Mouse (Mus musculus): ENCODE data around the gene Rbfox1. TPM values are rescaled to one million over a fixed set of nuclear protein-coding genes. Genes with fewer than 3 reads are reported as not detected.
A peak's percentile ranks its signal among the peaks of the same experiment; 100 is the strongest.

The Rbfox1 gene
- polyA plus RNA-seq, 1 experiment from 2014 or later, result 2.9 TPM

GRCm38 (mm10) chr16:7040691-7041090 lies 1155.5 kb downstream of the Rbfox1 start:
- Histone ChIP-seq H3K9me3 (no peaks in the 10 kb centered on the region), H3K4me2 (replicated peaks) (no peak overlapping the region), H3K4me3 (no peak overlapping the region), H3K27ac (no peak overlapping the region), H3K27me3 (peaks cover 40% of the 10 kb centered on the region), H3K4me1 (peaks cover 5% of the 10 kb centered on the region; the same call in 1 of the 2 replicates), H3K9ac (no peak overlapping the region), H3K36me3 (no peaks in the 10 kb centered on the region)
- 20% methylated on average over 6 of the region's 6 CpGs for WGBS
- ATAC-seq (ENCODE audit: insufficient number of reproducible peaks, insufficient read depth, low FRiP score, low TSS enrichment), result no peak

DNA sequence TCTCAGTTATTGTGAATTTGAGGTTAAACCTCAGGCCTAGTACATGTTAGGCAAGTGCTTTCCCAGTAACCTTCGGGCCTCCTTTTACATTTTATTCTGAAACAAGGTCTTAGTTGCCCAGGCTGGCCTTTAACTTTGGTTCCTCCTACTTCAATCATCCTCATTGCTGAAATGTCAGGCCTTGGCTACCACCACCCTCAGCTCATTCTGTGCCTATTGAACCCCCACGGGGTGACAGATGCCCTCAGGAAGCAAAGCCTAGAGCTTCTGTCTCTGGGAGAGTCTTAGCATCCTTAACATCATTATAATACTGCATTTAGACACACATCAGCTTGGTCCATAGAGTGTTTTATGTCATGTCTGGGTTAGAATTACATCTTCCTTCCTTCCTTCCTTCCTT lies 1162.3 kb downstream of the Rbfox1 start:
- Histone ChIP-seq H3K27ac (no peak overlapping the region), H3K9ac (no peak overlapping the region), H3K27me3 (no peaks in the 10 kb centered on the region), H3K36me3 (no peaks in the 10 kb centered on the region), H3K4me1 (peaks cover 2% of the 10 kb centered on the region; the same call in 1 of the 2 replicates), H3K9me3 (no peaks in the 10 kb centered on the region), H3K4me3 (no peak overlapping the region), H3K4me2 (replicated peaks) (no peak overlapping the region)
- ATAC-seq (ENCODE audit: insufficient number of reproducible peaks, insufficient read depth, low FRiP score, low TSS enrichment), result no peak
- 83% methylated on average over 2 of the region's 2 CpGs for WGBS

- no peaks in the 10 kb centered on the region for H3K27me3 ChIP-seq
- no peak for ATAC-seq (ENCODE audit: insufficient number of reproducible peaks, insufficient read depth, low FRiP score, low TSS enrichment)
- H3K9me3 ChIP-seq, result no peaks in the 10 kb centered on the region
- no peaks in the 10 kb centered on the region for H3K36me3 ChIP-seq
- H3K27ac ChIP-seq, result no peak overlapping the region
- peaks cover 3% of the 10 kb centered on the region; the same call in 1 of the 2 replicates for H3K4me1 ChIP-seq
- no peak overlapping the region for H3K9ac ChIP-seq
- 9% methylated on average over 18 of the region's 18 CpGs for WGBS
- no peak overlapping the region for H3K4me3 ChIP-seq
- H3K4me2 ChIP-seq (replicated peaks), result peak overlapping the region; percentile 40
Observed at GRCm38 (mm10) chr16:7049162-7049971, 1164.2 kb downstream of the Rbfox1 start.

DNA sequence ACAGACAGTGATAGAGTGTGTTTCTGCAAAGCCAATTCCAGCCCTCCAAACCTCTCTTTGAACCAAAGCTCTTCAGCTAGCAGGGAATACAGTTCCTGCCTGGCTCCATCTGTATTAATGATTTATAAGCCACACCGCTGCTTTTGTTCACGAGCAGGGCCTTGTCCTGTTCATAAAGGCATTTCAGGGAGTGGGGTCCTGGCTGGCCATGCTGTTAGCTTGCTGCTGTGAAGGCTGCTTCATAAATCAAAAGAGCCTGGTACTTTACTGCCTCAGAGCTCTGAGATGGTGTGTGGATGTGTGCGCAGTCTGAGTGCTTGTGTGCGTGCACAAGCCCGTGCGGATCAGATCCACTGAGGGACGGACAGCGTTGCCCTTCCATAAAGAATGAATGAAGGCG lies 1165.8 kb downstream of the Rbfox1 start:
- Histone ChIP-seq H3K9me3 (no peaks in the 10 kb centered on the region), H3K4me1 (peaks cover 3% of the 10 kb centered on the region; the same call in 1 of the 2 replicates), H3K4me2 (replicated peaks) (no peak overlapping the region), H3K27ac (no peak overlapping the region), H3K27me3 (no peaks in the 10 kb centered on the region), H3K4me3 (no peak overlapping the region), H3K36me3 (no peaks in the 10 kb centered on the region), H3K9ac (no peak overlapping the region)
- WGBS, result 85% methylated on average over 9 of the region's 9 CpGs
- ATAC-seq (ENCODE audit: insufficient number of reproducible peaks, insufficient read depth, low FRiP score, low TSS enrichment), result no peak

DNA sequence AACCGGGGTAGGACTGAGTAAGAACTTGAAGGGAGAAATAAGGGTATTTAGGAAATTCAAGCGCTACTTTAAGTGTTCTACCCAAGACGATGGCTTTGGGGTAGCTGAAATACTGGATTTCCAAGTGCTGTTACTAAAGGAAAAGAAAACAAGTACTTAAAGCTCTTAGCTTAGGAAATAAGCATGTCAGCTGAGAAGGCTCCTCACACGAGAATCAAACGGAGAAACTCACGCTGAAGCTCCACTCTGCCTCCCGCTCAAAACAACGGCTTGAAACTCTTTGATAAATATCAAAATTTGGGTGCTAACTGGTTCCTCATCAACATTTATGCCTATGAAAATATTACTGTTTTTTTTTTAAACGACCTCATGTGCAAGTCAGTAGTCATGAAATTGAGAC lies 1166.8 kb downstream of the Rbfox1 start:
- WGBS, result 54% methylated on average over 9 of the region's 9 CpGs
- Histone ChIP-seq H3K27me3 (no peaks in the 10 kb centered on the region), H3K4me2 (replicated peaks) (no peak overlapping the region), H3K9ac (no peak overlapping the region), H3K9me3 (no peaks in the 10 kb centered on the region), H3K4me3 (no peak overlapping the region), H3K36me3 (no peaks in the 10 kb centered on the region), H3K27ac (no peak overlapping the region), H3K4me1 (peaks cover 3% of the 10 kb centered on the region; the same call in 1 of the 2 replicates)
- ATAC-seq (ENCODE audit: insufficient number of reproducible peaks, insufficient read depth, low FRiP score, low TSS enrichment), result no peak

GRCm38 (mm10) chr16:7052408-7052807 lies 1167.3 kb downstream of the Rbfox1 start:
- WGBS, result 22% methylated on average over 9 of the region's 9 CpGs
- peaks cover 3% of the 10 kb centered on the region; the same call in 1 of the 2 replicates for H3K4me1 ChIP-seq
- no peaks in the 10 kb centered on the region for H3K9me3 ChIP-seq
- no peaks in the 10 kb centered on the region for H3K27me3 ChIP-seq
- no peaks in the 10 kb centered on the region for H3K36me3 ChIP-seq
- H3K4me3 ChIP-seq, result no peak overlapping the region
- ATAC-seq (ENCODE audit: insufficient number of reproducible peaks, insufficient read depth, low FRiP score, low TSS enrichment), result no peak
- no peak overlapping the region for H3K27ac ChIP-seq
- no peak overlapping the region for H3K9ac ChIP-seq
- no peak overlapping the region for H3K4me2 ChIP-seq (replicated peaks)

DNA sequence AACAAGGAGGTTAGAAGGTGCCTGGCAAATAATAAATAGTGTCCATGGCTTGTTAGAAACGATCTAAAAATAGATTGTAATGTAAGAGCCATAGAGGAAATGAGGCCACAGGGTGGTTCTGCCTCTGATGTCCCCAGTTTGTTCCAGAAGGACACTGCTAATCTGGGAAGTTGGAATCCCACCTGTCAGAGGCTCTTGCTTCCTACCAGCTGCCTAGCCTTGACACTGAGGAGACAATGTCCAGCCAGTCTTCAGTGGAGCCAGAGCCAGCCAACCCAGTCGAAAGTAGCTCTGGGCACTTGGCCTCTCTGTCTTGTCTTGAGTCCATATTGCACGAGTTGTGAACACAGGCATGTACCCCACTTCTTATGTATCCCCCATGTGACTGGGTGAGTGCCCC lies 1172.6 kb downstream of the Rbfox1 start:
- H3K27ac ChIP-seq, result no peak overlapping the region
- no peaks in the 10 kb centered on the region for H3K4me1 ChIP-seq
- H3K27me3 ChIP-seq, result no peaks in the 10 kb centered on the region
- ATAC-seq (ENCODE audit: insufficient number of reproducible peaks, insufficient read depth, low FRiP score, low TSS enrichment), result no peak
- no peak overlapping the region for H3K9ac ChIP-seq
- H3K9me3 ChIP-seq, result no peaks in the 10 kb centered on the region
- 78% methylated on average over 3 of the region's 3 CpGs for WGBS
- H3K4me3 ChIP-seq, result no peak overlapping the region
- H3K36me3 ChIP-seq, result no peaks in the 10 kb centered on the region
- no peak overlapping the region for H3K4me2 ChIP-seq (replicated peaks)

DNA sequence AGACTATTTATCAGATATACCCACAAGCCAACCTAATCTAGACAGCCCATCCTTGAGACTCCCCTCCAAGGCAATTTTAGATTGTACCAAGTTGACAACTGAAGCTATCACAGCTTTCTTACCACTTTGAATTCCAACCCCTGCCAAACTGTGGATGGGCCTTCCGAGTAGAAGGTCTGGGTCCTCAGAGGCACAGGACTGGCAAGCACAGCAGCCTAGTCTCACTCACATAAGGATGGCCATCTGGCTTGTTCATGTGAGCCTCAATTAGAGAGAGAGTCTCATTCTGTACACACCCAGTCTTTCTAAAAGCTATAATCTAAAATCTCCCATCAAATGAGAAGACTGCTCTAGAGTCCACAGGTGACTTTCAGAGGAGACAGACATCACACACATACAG lies 1173.4 kb downstream of the Rbfox1 start:
- H3K36me3 ChIP-seq, result no peaks in the 10 kb centered on the region
- H3K4me1 ChIP-seq, result no peaks in the 10 kb centered on the region
- no peak overlapping the region for H3K9ac ChIP-seq
- H3K27ac ChIP-seq, result no peak overlapping the region
- 81% methylated on average over 1 of the region's 1 CpGs for WGBS
- ATAC-seq (ENCODE audit: insufficient number of reproducible peaks, insufficient read depth, low FRiP score, low TSS enrichment), result no peak
- H3K4me3 ChIP-seq, result no peak overlapping the region
- H3K4me2 ChIP-seq (replicated peaks), result no peak overlapping the region
- H3K9me3 ChIP-seq, result no peaks in the 10 kb centered on the region
- H3K27me3 ChIP-seq, result no peaks in the 10 kb centered on the region

DNA sequence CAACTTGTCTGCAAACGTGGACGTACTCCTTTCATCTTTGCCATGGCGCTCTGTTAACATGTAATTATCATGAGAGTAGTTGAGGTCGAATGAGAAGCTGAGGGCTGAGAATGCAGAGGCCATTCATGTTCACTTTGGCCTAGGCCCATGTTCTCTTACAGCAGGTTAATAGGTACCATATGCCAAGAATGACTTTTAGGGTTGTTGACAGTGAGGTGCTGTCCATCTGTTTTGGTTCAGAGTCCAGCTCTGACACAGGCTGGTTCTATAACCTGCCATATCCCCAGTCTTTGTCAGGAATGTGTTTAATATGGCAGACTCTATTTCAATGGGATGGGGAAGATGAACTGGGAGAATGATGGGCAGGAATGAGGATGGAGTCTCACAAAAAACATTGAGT lies 1174.4 kb downstream of the Rbfox1 start:
- Histone ChIP-seq H3K4me1 (no peaks in the 10 kb centered on the region), H3K4me2 (replicated peaks) (no peak overlapping the region), H3K27me3 (no peaks in the 10 kb centered on the region), H3K9me3 (no peaks in the 10 kb centered on the region), H3K36me3 (no peaks in the 10 kb centered on the region), H3K9ac (no peak overlapping the region), H3K27ac (no peak overlapping the region), H3K4me3 (no peak overlapping the region)
- WGBS, result 55% methylated on average over 4 of the region's 4 CpGs
- no peak for ATAC-seq (ENCODE audit: insufficient number of reproducible peaks, insufficient read depth, low FRiP score, low TSS enrichment)

- Histone ChIP-seq H3K27me3 (no peaks in the 10 kb centered on the region), H3K27ac (no peak overlapping the region), H3K4me3 (no peak overlapping the region), H3K4me2 (replicated peaks) (no peak overlapping the region), H3K4me1 (no peaks in the 10 kb centered on the region), H3K9me3 (no peaks in the 10 kb centered on the region), H3K9ac (no peak overlapping the region), H3K36me3 (no peaks in the 10 kb centered on the region)
- ATAC-seq (ENCODE audit: insufficient number of reproducible peaks, insufficient read depth, low FRiP score, low TSS enrichment), result no peak
- 46% methylated on average over 3 of the region's 3 CpGs for whole genome bisulfite sequencing
Observed at GRCm38 (mm10) chr16:7060864-7061263, 1175.7 kb downstream of the Rbfox1 start.

GRCm38 (mm10) chr16:7062512-7062911 lies 1177.4 kb downstream of the Rbfox1 start:
- H3K4me2 ChIP-seq (replicated peaks), result no peak overlapping the region
- no peaks in the 10 kb centered on the region for H3K9me3 ChIP-seq
- H3K9ac ChIP-seq, result no peak overlapping the region
- no peaks in the 10 kb centered on the region for H3K27me3 ChIP-seq
- ATAC-seq (ENCODE audit: insufficient number of reproducible peaks, insufficient read depth, low FRiP score, low TSS enrichment), result no peak
- H3K27ac ChIP-seq, result no peak overlapping the region
- 80% methylated on average over 6 of the region's 6 CpGs for WGBS
- H3K36me3 ChIP-seq, result no peaks in the 10 kb centered on the region
- H3K4me1 ChIP-seq, result no peaks in the 10 kb centered on the region
- H3K4me3 ChIP-seq, result no peak overlapping the region

DNA sequence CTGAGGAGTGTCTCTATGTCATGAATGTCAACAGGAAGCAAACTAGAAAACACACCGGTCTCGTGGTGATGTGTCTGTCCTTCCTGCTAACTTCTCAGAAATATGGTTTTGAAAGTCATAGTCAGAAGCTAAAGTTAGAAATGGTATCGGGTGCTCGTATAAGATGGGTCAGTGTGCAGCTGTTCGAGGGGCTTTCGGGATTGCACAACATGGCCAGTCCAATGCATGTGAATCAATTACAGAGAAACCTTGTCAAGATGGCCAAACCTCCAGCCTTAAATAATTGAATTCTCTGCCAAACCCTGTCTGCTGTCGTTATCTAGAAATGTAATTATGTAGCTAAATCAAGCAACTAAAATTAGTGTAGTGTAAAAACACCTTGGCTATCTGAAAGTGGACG lies 1182.0 kb downstream of the Rbfox1 start:
- Histone ChIP-seq H3K4me3 (no peak overlapping the region), H3K9me3 (no peaks in the 10 kb centered on the region), H3K4me2 (replicated peaks) (no peak overlapping the region), H3K4me1 (no peaks in the 10 kb centered on the region), H3K27ac (no peak overlapping the region), H3K27me3 (no peaks in the 10 kb centered on the region), H3K9ac (no peak overlapping the region), H3K36me3 (no peaks in the 10 kb centered on the region)
- WGBS, result 84% methylated on average over 8 of the region's 8 CpGs
- ATAC-seq (ENCODE audit: insufficient number of reproducible peaks, insufficient read depth, low FRiP score, low TSS enrichment), result no peak

Measured in embryonic facial prominence, embryonic 12.5 days (tissue).